Mouse (Mus musculus) ES-Bruce4 (cell line): Measurements from ENCODE around the gene Rab23.

Experiments
- CTCF ChIP-seq: IDR thresholded peaks from one replicate; pipeline ENCODE4 v1.8.1; 2011; ENCODE audit warnings: low read depth, low read length
- POLR2A ChIP-seq: IDR thresholded peaks from one replicate; pipeline ENCODE4 v1.8.1; 2011; ENCODE audit warnings: low read length; ENCODE audit not compliant: insufficient read depth

DNA sequence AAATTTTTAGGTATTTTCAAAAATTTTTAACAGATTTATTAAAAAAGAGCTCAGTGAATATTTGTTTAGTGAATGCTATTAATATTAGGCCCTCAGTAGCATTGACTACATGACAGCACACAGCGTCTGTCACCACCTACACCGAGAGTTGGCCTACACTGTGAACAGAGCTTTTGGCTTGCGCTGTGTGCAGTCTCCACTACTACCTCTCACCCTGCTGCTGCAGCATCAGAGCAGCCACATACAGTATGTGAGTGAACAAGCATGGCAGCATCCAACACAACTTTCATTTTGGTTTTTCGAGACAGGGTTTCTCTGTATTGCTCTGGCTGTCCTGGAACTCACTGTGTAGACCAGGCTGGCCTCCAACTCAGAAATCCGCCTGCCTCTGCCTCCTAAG lies 64.9 kb downstream of the Rab23 start:
- TF ChIP-seq CTCF (no peak), POLR2A (no peak)
